25 mouse cellular contexts compared by ENCODE assay signal in the genomic region with DNA sequence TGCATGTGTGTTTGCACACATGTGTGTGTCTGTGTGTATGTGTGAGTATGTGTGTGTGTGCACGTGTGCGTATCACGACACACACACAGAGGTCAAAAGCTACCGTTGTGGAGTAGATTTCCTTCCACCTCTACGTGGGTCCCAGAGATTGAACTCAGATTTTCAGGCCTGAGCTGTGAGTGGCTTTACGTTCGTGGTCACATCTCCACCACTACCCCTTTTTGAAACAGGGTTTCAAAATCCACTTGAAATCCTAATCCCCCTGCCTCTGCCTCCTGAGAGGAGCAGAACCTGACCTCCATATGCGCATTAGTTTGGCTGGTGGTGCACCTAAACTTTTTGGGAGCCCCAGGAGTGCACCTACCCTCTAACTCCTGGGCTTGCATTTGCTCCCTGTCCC.
"Had no signal": no experiment of that assay in that cellular context is flagged by ENCODE, and none has a peak within 500 bp of the region (broad histone marks: within the 10 kb centered on the region; RNA-seq: fewer than 3 reads in every experiment).

No protein-coding gene starts in this region.

- H3K36me3 ChIP-seq: heart, embryonic 13.5 days; heart, embryonic 15.5 days; hindbrain, embryonic 10.5 days; hindbrain, embryonic 12.5 days; limb, embryonic 10.5 days; limb, embryonic 12.5 days; liver, embryonic 13.5 days had no signal

- H3K9me3 ChIP-seq: heart, embryonic 13.5 days; heart, embryonic 15.5 days; hindbrain, embryonic 10.5 days; hindbrain, embryonic 12.5 days; limb, embryonic 10.5 days; limb, embryonic 12.5 days; liver, embryonic 13.5 days had no signal

- H3K27me3 ChIP-seq: heart, embryonic 13.5 days; heart, embryonic 15.5 days; hindbrain, embryonic 12.5 days; limb, embryonic 12.5 days; liver, embryonic 13.5 days had no signal

- H3K27ac ChIP-seq: heart, embryonic 13.5 days; heart, embryonic 15.5 days; hindbrain, embryonic 10.5 days; hindbrain, embryonic 12.5 days; hindbrain, embryonic 14.5 days; layer of hippocampus, adult 2 months; left cerebral cortex, adult 2 months; limb, embryonic 12.5 days; liver, embryonic 13.5 days had no signal

- H3K4me3 ChIP-seq: heart, embryonic 13.5 days; heart, embryonic 15.5 days; hindbrain, embryonic 10.5 days; hindbrain, embryonic 12.5 days; layer of hippocampus, adult 2 months; left cerebral cortex, adult 2 months; limb, embryonic 10.5 days; limb, embryonic 12.5 days; liver, embryonic 13.5 days had no signal

- ATAC-seq: hindbrain, embryonic 16.5 days; intestine, embryonic 16.5 days had no signal

- H3K9ac ChIP-seq: heart, embryonic 13.5 days; heart, embryonic 15.5 days; hindbrain, embryonic 12.5 days; hindbrain, embryonic 14.5 days; limb, embryonic 12.5 days; liver, embryonic 13.5 days had no signal

- H3K4me2 ChIP-seq: heart, embryonic 11.5 days; heart, embryonic 13.5 days; heart, embryonic 15.5 days; hindbrain, embryonic 12.5 days; hindbrain, embryonic 14.5 days; limb, embryonic 12.5 days; liver, embryonic 13.5 days had no signal

- DNase-seq: gastrocnemius, postnatal 14 days; gastrocnemius, postnatal 36 days; heart, adult 18-20 months; heart, postnatal 14 days; heart, postnatal 4 days; kidney, adult 11 months; kidney, adult 2 months; kidney, adult 9 months; kidney, postnatal 10 days; kidney, postnatal 25 days; kidney, postnatal 4 days; liver; liver, embryonic 13.5 days had no signal
